Mouse (Mus musculus) testis, postnatal 14 days (tissue): ENCODE measurements at regions not wholly inside any gene's neighbourhood (a gene's known extent, or its start where the extent isn't known, plus 50 kb on each side); places are given as distances from the start of the nearest gene placed in this dataset.
A peak's percentile ranks its signal among the peaks of the same experiment; 100 is the strongest.

Experiments used
- DNase-seq: peaks from one replicate; pipeline ENCODE4 v3.0.0; 2021; ENCODE audit warnings: low spot score

DNA sequence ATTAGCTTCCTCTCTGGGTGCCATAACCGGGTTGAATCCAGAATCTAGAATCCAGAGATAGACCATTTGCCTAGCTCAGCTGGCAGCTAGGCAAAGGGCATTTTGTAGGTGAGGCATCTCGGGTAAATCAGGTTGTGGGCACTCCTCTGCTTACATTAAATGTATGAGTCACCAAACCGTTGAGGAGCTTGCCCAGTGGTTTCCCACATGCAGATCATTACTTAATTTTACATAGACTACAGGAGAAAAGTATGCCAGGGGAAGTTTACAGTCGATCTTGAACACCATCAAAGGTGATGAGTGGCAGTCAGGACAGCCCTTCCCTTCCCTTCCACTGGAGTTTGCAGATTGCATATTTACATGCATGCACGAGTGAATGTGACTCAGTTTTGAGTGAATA lies 128.5 kb upstream of the Peli2 start:
- no peak for DNase-seq

DNA sequence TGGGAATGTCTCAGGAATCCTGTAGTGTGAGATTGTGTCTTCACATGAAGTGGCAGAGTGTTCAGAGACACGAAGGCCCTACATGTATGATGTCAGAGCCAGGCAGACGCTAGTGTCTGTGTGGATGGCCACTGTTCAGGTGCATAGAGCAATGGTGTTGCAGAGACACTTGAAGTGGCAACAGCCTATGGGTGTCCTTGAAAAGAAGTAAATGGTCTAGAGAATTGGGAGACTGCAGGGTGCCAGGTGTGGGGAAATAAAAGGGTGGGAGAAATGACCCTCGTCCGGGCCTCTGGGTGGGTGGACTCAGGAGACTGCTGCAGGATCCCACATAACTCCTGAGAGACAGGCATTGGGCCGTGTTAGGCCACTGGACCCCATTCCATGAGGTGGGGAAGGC lies 127.8 kb upstream of the Peli2 start:
- no peak for DNase-seq

DNA sequence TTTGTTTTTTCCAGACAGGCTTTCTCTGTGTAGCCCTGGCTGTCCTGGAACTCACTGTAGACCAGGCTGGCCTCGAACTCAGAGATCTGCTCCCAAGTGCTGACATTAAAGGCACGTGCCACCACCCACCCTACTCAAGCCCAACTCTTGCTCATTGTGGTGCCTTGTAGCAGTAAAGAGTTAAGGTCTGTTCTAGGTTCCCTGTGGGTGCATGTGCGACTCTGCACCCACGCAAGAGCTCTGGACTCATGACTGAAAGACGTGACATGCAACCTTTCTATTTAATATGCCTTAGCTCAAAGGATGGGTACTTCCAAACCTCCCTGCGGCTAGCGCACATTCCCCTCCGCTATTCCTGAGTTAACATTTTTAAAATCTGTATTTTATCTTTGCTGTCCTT lies 121.7 kb upstream of the Peli2 start:
- no peak for DNase-seq

- DNase-seq: no peak
Observed at GRCm38 (mm10) chr14:48005092-48005928, 115.3 kb upstream of the Peli2 start.

DNA sequence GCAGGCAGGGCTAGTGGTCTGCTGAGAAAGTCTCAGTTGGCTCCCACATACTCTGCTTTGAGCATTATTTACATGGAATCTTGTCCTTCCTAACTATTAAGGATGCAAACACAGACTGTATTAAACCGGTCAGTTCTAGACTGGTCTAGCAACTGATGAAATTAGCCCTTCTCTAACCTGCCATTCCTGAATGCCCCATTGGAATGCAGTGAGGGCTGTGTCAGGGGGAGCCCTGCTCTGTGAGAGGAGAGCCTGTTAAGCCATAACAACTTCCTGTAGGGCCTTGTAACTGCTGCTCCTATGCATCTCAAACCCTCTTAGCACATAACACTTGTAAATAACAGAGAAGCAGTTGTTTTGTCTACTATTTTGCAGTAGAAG lies 114.7 kb upstream of the Peli2 start:
- DNase-seq: no peak

GRCm38 (mm10) chr14:48012361-48013215 lies 108.0 kb upstream of the Peli2 start:
- no peak for DNase-seq

DNA sequence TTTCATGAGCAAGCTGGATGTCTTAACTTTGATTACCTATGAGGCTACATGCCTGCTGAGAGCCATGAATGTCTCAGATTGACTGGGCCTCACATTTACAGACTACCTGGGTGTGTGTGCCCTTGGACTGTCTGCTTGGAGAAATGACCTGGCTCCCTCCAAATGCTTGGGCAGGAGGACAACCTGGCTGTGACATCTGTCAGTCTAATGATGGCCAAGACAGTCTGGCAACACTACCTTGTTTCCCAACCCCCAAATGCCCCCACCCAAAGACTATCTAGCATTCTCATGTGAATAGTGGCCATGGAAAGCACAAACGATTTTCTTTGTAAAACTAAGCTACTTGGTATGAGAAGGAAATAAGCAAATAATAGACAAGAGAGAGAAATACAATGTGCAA lies 107.2 kb upstream of the Peli2 start:
- no peak for DNase-seq

GRCm38 (mm10) chr14:48014776-48015175 lies 105.8 kb upstream of the Peli2 start:
- no peak for DNase-seq

DNA sequence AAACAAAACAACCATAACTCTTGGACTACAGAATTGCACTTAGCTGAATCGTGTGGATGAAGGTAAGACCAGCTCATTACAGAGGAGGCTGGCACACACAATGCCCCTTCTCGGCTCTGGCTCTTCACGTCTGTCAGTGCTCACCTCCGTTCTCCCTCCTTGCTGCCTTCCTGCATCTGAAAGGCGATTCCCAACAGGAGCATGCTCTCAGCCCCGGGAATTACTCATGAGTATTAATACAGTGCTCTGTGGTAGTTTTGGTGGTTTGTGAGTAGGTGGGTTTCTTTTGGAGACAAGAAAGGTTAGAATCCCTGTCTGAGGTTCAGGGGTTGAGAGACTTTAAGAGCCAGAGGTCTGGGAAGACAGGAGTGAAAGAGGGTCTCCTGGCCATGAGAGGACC lies 102.7 kb upstream of the Peli2 start:
- DNase-seq: no peak

GRCm38 (mm10) chr14:48019331-48019730 lies 101.3 kb upstream of the Peli2 start:
- no peak for DNase-seq

GRCm38 (mm10) chr14:48022271-48022670 lies 98.4 kb upstream of the Peli2 start:
- DNase-seq: no peak

DNA sequence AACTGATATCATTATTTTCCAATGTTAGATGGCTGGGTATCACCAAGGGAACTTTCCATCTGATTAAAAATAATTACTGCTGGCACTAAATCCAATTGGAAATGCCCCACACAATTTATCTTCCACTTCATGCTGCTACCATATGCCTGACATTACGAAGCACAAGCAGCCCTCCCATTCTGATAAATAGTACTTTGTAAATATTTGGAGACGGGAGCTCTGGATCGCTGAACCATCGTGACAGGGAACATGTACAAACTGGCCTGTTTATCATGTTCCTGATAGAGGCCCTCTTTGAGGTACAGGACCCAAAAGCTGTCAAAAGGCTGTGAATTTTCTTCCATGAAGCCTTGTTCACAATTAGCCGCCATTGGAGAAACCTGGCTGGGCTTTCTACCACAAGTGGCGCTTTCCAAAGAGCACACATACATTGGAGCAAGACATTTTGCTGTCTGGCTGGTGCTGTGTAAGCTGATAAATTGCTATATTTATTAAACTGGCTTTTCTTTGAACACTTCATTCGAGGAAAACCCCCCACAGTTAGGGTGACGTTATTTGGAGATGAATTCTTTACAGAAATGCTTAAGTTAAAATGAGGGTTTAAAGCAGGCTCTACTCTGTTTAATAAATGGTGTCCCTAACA lies 96.5 kb upstream of the Peli2 start:
- DNase-seq: no peak

GRCm38 (mm10) chr14:48039286-48039790 lies 81.3 kb upstream of the Peli2 start:
- DNase-seq: no peak

DNA sequence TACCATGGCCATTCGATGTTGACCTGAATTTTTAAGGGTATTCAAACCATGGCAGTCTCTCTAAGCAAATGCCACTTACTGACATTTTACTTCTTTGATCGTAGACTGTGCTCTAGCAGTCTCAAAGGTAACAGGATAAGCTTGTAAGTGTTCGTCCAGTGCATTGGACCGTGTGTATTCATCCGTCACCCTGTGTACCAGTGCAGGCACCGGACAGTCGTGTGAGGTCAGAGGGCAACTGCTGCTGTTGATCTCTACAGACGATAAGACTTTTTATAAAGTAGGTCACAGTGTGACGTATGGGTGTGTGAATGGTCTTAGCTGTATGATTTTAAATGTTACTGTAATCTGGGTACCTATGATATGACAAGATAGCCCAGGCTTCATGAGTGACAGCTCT lies 74.5 kb upstream of the Peli2 start:
- DNase-seq: no peak

GRCm38 (mm10) chr14:48046831-48047230 lies 73.8 kb upstream of the Peli2 start:
- DNase-seq: no peak

DNA sequence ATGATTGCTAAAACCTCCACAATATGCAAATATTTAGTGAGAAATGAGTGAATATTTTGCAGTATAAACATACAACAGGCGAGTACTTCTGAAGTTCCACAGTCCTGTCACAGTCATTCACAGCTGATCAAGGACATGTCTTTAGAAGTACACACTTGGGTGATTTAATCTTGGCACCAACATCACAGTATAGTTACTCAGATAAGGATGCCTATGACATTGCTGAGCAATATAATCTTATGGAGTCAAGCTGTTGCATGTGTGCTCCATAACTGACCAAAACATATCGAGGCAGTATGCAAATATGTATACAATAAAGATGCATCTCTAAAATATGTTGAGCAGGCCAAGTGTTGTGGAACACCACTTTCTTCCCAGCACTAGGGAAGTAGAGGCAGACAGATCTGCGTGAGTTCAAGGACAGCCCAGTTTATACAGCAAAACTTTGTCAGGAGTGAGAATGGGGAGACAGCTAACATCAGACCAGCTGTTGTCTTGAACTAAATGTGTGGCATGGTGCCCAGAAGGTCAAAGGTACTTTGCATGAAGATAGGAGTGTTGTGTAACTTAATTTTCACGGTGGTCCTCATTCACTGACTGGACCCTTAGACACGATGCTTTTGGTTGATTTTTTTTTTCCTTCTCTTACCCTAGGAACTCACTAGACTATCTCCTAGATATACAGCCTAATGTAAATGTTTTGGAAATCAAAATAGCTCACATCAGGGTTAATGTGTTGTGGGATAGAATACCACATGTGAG lies 70.7 kb upstream of the Peli2 start:
- DNase-seq: no peak

DNA sequence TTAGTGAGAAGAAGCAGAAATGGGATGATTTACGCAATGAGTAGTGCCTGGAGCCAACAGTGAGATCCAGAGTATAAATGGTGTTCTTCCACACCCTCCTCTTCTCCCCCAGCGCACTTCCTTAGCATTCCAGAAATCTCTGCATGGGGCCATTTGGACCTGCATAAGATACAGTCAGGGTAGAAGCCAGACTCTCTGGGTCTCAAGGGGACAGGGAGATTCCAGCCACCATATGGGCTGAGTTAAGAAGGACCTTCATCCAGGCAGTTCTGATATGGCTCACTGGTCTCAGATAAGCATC lies 70.2 kb upstream of the Peli2 start:
- DNase-seq: no peak

DNA sequence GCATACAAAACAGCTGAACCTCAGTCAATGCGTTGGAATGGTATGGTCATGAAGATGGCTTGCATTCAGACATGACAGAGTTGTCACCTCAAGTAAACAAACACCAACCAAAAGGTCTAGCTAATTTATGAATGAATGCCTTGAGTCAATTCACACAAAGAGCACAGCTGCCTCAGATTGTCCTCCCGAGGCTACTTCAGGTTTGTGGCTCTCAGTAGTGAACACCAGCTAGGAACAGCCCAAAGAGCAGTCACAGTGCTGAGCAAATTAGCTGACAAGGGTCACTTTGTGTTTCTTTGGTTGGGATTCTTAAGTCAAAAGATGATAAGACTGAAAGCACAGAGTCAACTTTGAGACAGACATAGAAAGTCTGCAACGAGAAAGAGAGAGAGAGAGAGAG lies 68.7 kb upstream of the Peli2 start:
- DNase-seq: no peak

- DNase-seq: no peak
Observed at GRCm38 (mm10) chr14:48052405-48052804, 68.2 kb upstream of the Peli2 start.

- no peak for DNase-seq
Observed at GRCm38 (mm10) chr14:48053151-48053550, 67.5 kb upstream of the Peli2 start.

DNA sequence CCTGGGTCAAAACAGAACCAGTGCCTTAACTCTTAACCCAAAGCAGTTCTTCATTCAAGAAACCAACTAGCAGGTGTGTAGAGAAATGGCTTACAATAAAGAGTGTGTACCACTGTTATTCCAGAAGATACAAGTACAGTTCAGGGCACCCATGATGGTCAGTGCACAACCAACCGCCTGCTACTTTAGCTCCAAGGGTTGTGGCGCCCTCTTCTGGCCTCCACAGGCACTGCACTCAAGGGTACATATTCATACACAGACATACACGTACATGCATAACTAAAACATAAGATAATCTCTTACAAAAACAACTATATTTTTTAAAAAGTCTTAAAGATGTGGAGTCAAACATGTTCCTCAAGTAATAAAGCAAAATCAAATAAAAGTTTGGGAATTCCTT lies 65.9 kb upstream of the Peli2 start:
- DNase-seq: peak; percentile 56

GRCm38 (mm10) chr14:48055861-48056260 lies 64.8 kb upstream of the Peli2 start:
- no peak for DNase-seq
